Mouse (Mus musculus): ENCODE data around the gene Gm42669.

DNA sequence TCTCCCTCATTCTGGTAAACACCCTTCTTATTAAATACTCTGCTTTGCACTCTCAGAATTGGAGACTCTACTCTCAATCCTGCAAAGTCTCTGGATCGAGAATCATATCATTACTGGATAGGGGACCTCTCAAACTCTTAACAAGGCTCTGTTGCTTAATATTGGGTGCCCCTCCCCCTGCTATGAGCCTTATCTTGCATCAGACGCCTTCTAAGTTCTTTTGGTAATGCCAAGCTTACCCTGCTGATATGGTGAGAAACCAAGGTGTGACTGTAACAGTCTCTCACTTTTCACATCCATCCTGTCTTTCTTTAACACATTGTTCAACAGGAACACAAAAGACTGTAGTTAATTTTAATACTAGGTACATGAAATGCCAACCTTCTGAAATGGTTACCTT lies 26.2 kb downstream of the Gm42669 start:
- TF ChIP-seq GATA1 (IDR thresholded peaks at IDR 0.05; ENCODE audit: low read length) (no peak), TAL1 (IDR thresholded peaks at IDR 0.05; ENCODE audit: low read length) (no peak)

Data from erythroblast, embryonic 14.5 days (primary cell).